8 mouse cellular contexts compared by ENCODE assay signal in the genomic region with DNA sequence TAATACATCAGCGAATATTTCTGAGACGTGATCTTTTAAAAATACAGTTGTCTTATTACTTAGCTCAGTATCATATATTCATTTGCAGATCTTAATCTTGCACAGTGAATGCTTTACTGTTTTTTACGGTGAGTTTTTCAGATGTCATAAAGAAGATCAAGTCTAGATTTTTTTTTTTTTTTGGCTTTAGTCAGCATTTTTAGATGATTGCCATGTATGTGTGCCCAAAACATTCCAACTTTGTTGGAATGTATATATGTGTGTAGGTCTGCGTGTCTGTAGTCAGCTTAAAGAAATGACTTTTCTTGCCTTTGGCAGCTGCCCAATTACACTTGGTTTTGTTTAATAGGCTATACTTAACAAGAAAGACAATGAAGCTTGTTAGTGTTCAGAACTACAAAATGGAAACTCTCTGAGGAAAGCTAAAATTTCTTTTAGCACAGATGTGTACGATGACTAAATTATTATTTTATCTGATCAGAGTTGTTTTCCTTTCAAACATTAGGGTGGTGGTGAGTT. TPM values are rescaled to one million over a fixed set of nuclear protein-coding genes. Genes with fewer than 3 reads are reported as not detected.
DNase-seq lines count a peak whose midpoint lies in the region; ATAC-seq and TF ChIP-seq lines count a peak whose summit lies in the region.

No protein-coding gene starts in this region.

- H3K27me3 ChIP-seq in intestine, embryonic 14.5 days (replicated peaks; ENCODE audit: control insufficient read depth, insufficient read depth, low read length) = no peaks in the 10 kb centered on the region
- H3K27me3 ChIP-seq in myocyte (ENCODE audit: control insufficient read depth, insufficient read depth, insufficient read length) = no peaks in the 10 kb centered on the region

- no peaks in the 10 kb centered on the region; the same call in 1 of the 2 replicates for H3K4me1 ChIP-seq in cortical plate, adult 2 months (ENCODE audit: control insufficient read depth, insufficient read depth, low read length)
- H3K4me1 ChIP-seq in intestine, embryonic 14.5 days (replicated peaks; ENCODE audit: control insufficient read depth, insufficient read depth, low read length) = peaks cover 5% of the 10 kb centered on the region; the same call in 1 of the 2 replicates

- no peak for DNase-seq in left cerebral cortex, adult 2 months (ENCODE audit: extremely low spot score in 1 of 2, low spot score in 2 of 2)
- DNase-seq in left cerebral cortex, adult 8-10 months (ENCODE audit: low spot score in 2 of 2) = no peak
- DNase-seq in intestine, embryonic 14.5 days (ENCODE audit: low spot score) = no peak
- no peak for DNase-seq in MN1 (ENCODE audit: low spot score)
- DNase-seq in frontal cortex, postnatal 25 days (ENCODE audit: low spot score in 2 of 2) = no peak
- DNase-seq in gastrocnemius, adult 18-20 months (ENCODE audit: low spot score) = no peak

- no peak for TF ChIP-seq POLR2A in cortical plate, adult 2 months (IDR thresholded peaks at IDR 0.05; ENCODE audit: extremely low read depth, insufficient read depth, low read length)
- no peak for TF ChIP-seq POLR2A in myocyte (IDR thresholded peaks at IDR 0.05; ENCODE audit: insufficient read length, low read depth)

- no peak overlapping the region for H3K27ac ChIP-seq in left cerebral cortex, adult 2 months
- no peak overlapping the region for H3K27ac ChIP-seq in cortical plate, adult 2 months (ENCODE audit: insufficient read depth, low read length)
- H3K27ac ChIP-seq in intestine, embryonic 14.5 days (ENCODE audit: low read depth) = no peak overlapping the region

- no peak for ATAC-seq in intestine, embryonic 14.5 days (replicated peaks; ENCODE audit: low FRiP score, low TSS enrichment, low read depth)

- peak overlapping the region; percentile 68 for H3K4me2 ChIP-seq in intestine, embryonic 14.5 days (ENCODE audit: low read length)
- peak overlapping the region; percentile 86 for H3K4me2 ChIP-seq in myocyte (ENCODE audit: low read depth)

- peaks cover 19% of the 10 kb centered on the region for H3K36me3 ChIP-seq in intestine, embryonic 14.5 days (ENCODE audit: control insufficient read depth, insufficient read depth, low read length)
- H3K36me3 ChIP-seq in myocyte (ENCODE audit: control insufficient read depth, insufficient read depth) = peaks cover 9% of the 10 kb centered on the region

- H3K9me3 ChIP-seq in intestine, embryonic 14.5 days (ENCODE audit: control insufficient read depth, low read length) = no peaks in the 10 kb centered on the region

- TF ChIP-seq CTCF in left cerebral cortex, adult 2 months (IDR thresholded peaks at IDR 0.05) = no peak
- TF ChIP-seq CTCF in cortical plate, adult 2 months (IDR thresholded peaks at IDR 0.05; ENCODE audit: extremely low read depth, insufficient read depth, low read length) = no peak

- H3K9ac ChIP-seq in intestine, embryonic 14.5 days (ENCODE audit: low read length) = no peak overlapping the region

- intact Hi-C loops in left cerebral cortex, adult 2 months (cut with DNase I) = no loop called here

- peaks cover 70% of the 10 kb centered on the region for H3K79me2 ChIP-seq in myocyte (ENCODE audit: control insufficient read depth, insufficient read depth)

- WGBS in intestine, embryonic 14.5 days = 59% methylated on average over 5 of the region's 5 CpGs

- H3K4me3 ChIP-seq in left cerebral cortex, adult 2 months = peak overlapping the region; percentile 98
- H3K4me3 ChIP-seq in cortical plate, adult 2 months (ENCODE audit: insufficient read depth, low read length) = peak overlapping the region; percentile 74; the same call in 1 of the 2 replicates
- peak overlapping the region; percentile 82 for H3K4me3 ChIP-seq in intestine, embryonic 14.5 days (ENCODE audit: low read depth, low read length)
- peak overlapping the region; percentile 86 for H3K4me3 ChIP-seq in myocyte

- no peak overlapping the region for H3ac ChIP-seq in myocyte (ENCODE audit: control insufficient read depth, insufficient read length)

TF ChIP-seq in myocyte, 11 proteins besides CTCF, POLR2A, EP300 and RAD21:
- TF ChIP-seq MAX (IDR thresholded peaks at IDR 0.05; ENCODE audit: low read depth) (no peak), SRF (IDR thresholded peaks at IDR 0.05; ENCODE audit: control insufficient read depth, insufficient read length, low read depth) (no peak), USF1 (IDR thresholded peaks at IDR 0.05; ENCODE audit: low read depth) (no peak), POLR2AphosphoS2 (IDR thresholded peaks at IDR 0.05; ENCODE audit: insufficient read length, low read depth) (no peak), MYOG (IDR thresholded peaks at IDR 0.05; ENCODE audit: control insufficient read depth in 1 of 3, insufficient read depth in 1 of 3, insufficient read length in 2 of 3, low read depth in 2 of 3) (no peak), E2F4 (IDR thresholded peaks at IDR 0.05; ENCODE audit: insufficient read depth) (no peak), TCF12 (IDR thresholded peaks at IDR 0.05; ENCODE audit: insufficient read depth, poor library complexity, severe bottlenecking) (no peak), CEBPB (IDR thresholded peaks at IDR 0.05; ENCODE audit: insufficient read depth, poor library complexity, severe bottlenecking) (no peak), MYOD1 (IDR thresholded peaks at IDR 0.05; ENCODE audit: control insufficient read depth in 1 of 3, insufficient read length in 2 of 3, low read depth in 2 of 3) (no peak), TCF3 (IDR thresholded peaks at IDR 0.05; ENCODE audit: insufficient read length, low read depth) (no peak), REST (IDR thresholded peaks at IDR 0.05; ENCODE audit: insufficient read depth, insufficient read length) (no peak)

RNA-seq across cellular contexts. Expression of a gene that starts 1.7 kb away (rescaled TPM):
- total RNA-seq in left cerebral cortex, adult 2 months (2021) = 10 to 100 TPM; 46.2 to 46.4 TPM
- 10 to 100 TPM; 45.1 to 50.1 (median 48.2) TPM for total RNA-seq in left cerebral cortex, adult 8-10 months (2022)
- polyA plus RNA-seq in cortical plate, adult 2 months (2012; rRNA removed) = 16.0 and 16.3 TPM in 2 replicates
- polyA plus RNA-seq in intestine, embryonic 14.5 days (2014; fragmentation: Nextera tagmentation; extraction: Ambion mirVana) = 29.4 and 29.7 TPM in 2 replicates
- polyA plus RNA-seq in myocyte (2012; fragmentation: generic; extraction: Trizol) = 12.1 TPM
- 10 to 100 TPM; 34.4 to 40.5 TPM for total RNA-seq in gastrocnemius, adult 18-20 months (2021)
